Mouse (Mus musculus) lung, postnatal 14 days (tissue): ENCODE results near the gene Rtcb.
A peak's percentile ranks its signal among the peaks of the same experiment; 100 is the strongest.

Experiments used
- DNase-seq: peaks from one replicate; pipeline ENCODE4 v3.0.0; 2021

The Rtcb gene

GRCm38 (mm10) chr10:85957464-85957950 is at the start of gene Rtcb:
Gene Rtcb, minus strand, starts transcription at chr10:85957823.
- DNase-seq: peak; percentile 98

- DNase-seq: no peak
Observed at GRCm38 (mm10) chr10:86006455-86006854, 48.8 kb upstream of the Rtcb start.

- no peak for DNase-seq
Observed at GRCm38 (mm10) chr10:86000447-86000846, 42.8 kb upstream of the Rtcb start.

GRCm38 (mm10) chr10:85994543-85995104 is 37.0 kb upstream of the Rtcb start:
- DNase-seq: no peak

- DNase-seq: no peak
Observed at GRCm38 (mm10) chr10:85993836-85994235, 36.2 kb upstream of the Rtcb start.

GRCm38 (mm10) chr10:85992412-85992811 is 34.8 kb upstream of the Rtcb start:
- DNase-seq: no peak

GRCm38 (mm10) chr10:85989412-85990115 is 31.9 kb upstream of the Rtcb start:
- no peak for DNase-seq

GRCm38 (mm10) chr10:85972915-85973314 is 15.3 kb upstream of the Rtcb start:
- DNase-seq: no peak

GRCm38 (mm10) chr10:85971826-85972225 is 14.2 kb upstream of the Rtcb start:
- DNase-seq: no peak

GRCm38 (mm10) chr10:85969894-85970620 is 12.4 kb upstream of the Rtcb start:
- no peak for DNase-seq

GRCm38 (mm10) chr10:85968731-85969130 is 11.1 kb upstream of the Rtcb start:
- DNase-seq: no peak

GRCm38 (mm10) chr10:85968157-85968634 is 10.6 kb upstream of the Rtcb start:
- peak; percentile 86 for DNase-seq

- DNase-seq: no peak
Observed at GRCm38 (mm10) chr10:85967411-85968156, 10.0 kb upstream of the Rtcb start.

GRCm38 (mm10) chr10:85966476-85966875 is 8.9 kb upstream of the Rtcb start:
- DNase-seq: no peak

GRCm38 (mm10) chr10:85964316-85964715 is 6.7 kb upstream of the Rtcb start:
- DNase-seq: no peak

GRCm38 (mm10) chr10:85962897-85963296 is 5.3 kb upstream of the Rtcb start:
- peak; percentile 11 for DNase-seq

- no peak for DNase-seq
Observed at GRCm38 (mm10) chr10:85956871-85957419, 678 bp downstream of the Rtcb start.

GRCm38 (mm10) chr10:85954429-85954828 is 3.2 kb downstream of the Rtcb start:
- DNase-seq: peak; percentile 34

- DNase-seq: peak; percentile 7
Observed at GRCm38 (mm10) chr10:85953401-85953800, 4.2 kb downstream of the Rtcb start.

GRCm38 (mm10) chr10:85951765-85952443 is 5.7 kb downstream of the Rtcb start:
- no peak for DNase-seq

GRCm38 (mm10) chr10:85948483-85949196 is 9.0 kb downstream of the Rtcb start:
- DNase-seq: no peak
